Mouse (Mus musculus) C2C12 (cell line): ENCODE measurements around the gene 9830107B12Rik.
"Not testable (repeated sequence)": the region's sequence is repeated elsewhere in the genome, so short reads cannot be mapped to it uniquely, and the experiment has no call there.

Experiments
- CTCF ChIP-seq: IDR thresholded peaks from one replicate; pipeline ENCODE4 v1.5.1; 2011; ENCODE audit not compliant: control insufficient read depth, insufficient read depth, insufficient read length
- MAX ChIP-seq: IDR thresholded peaks from one replicate; pipeline ENCODE4 v1.6.1; 2011; ENCODE audit warnings: mild to moderate bottlenecking, control low read depth
- MYOG ChIP-seq: IDR thresholded peaks from one replicate; pipeline ENCODE4 v1.6.1; 2011; ENCODE audit not compliant: control insufficient read depth, insufficient read length; ENCODE audit errors: extremely low read depth
- USF1 ChIP-seq: IDR thresholded peaks from one replicate; pipeline ENCODE4 v1.6.1; 2011; ENCODE audit warnings: low read depth, mild to moderate bottlenecking, control low read depth, moderate library complexity

DNA sequence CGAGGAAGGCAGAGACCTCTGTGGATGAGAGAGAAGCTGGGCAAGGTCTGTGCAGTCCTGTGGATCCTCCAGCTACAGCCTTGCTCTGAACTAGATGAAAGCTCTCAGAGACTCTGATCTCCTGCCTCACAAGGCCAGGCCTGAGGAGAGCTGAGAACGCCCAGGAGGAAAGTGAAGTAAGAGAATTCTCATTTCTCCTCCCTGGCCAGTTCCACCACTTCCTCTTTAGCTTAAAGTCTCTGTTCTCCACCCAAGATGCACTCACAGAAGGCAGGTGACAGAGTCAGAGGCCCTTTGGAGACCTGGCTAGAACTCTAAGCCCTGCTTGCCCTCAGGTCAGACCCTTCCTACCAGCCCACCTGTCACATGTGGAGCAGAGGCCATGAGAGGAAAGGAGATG, 21.0 kb upstream of the 9830107B12Rik start, which contains the start of gene A530064D06Rik:
- TF ChIP-seq MAX, CTCF, USF1, MYOG: not testable (repeated sequence)
